Mouse (Mus musculus) midbrain, embryonic 16.5 days (tissue): ENCODE measurements around the gene Pole. TPM values are rescaled to one million over a fixed set of nuclear protein-coding genes. Genes with fewer than 3 reads are reported as not detected.

Experiments
- ATAC-seq: fragments of 200-750 bp; cut with Nextera tagmentation; 2 replicates; pipeline ENCODE4 v1.8.0; 2017; ENCODE audit warnings: moderate TSS enrichment
- H3K27ac ChIP-seq: fragments of 300-500 bp; sonication (generic); 2 replicates; pipeline ENCODE4 v1.5.1; 2014; ENCODE audit warnings: mild to moderate bottlenecking, low read length, mixed read lengths
- H3K27me3 ChIP-seq: fragments of 300-500 bp; sonication (generic); 2 replicates; pipeline ENCODE4 v1.6.1; 2014; ENCODE audit warnings: low read depth, low read length, mixed read lengths; ENCODE audit not compliant: control insufficient read depth, insufficient read depth
- H3K36me3 ChIP-seq: fragments of 300-500 bp; sonication (generic); 2 replicates; pipeline ENCODE4 v1.6.1; 2014; ENCODE audit warnings: mild to moderate bottlenecking, low read length, moderate library complexity, mixed read lengths; ENCODE audit not compliant: control insufficient read depth, insufficient read depth
- H3K4me1 ChIP-seq: fragments of 300-500 bp; sonication (generic); 2 replicates; pipeline ENCODE4 v1.6.1; 2014; ENCODE audit warnings: mild to moderate bottlenecking, low read length, mixed read lengths; ENCODE audit not compliant: control insufficient read depth, insufficient read depth
- H3K4me2 ChIP-seq: fragments of 300-500 bp; sonication (generic); 2 replicates; pipeline ENCODE4 v1.6.1; 2014; ENCODE audit warnings: mild to moderate bottlenecking, low read length, mixed read lengths
- H3K4me3 ChIP-seq: fragments of 300-500 bp; sonication (generic); 2 replicates; pipeline ENCODE4 v1.5.1; 2014; ENCODE audit warnings: low read depth, mild to moderate bottlenecking, low read length, moderate library complexity, mixed read lengths
- H3K9ac ChIP-seq: fragments of 300-500 bp; sonication (generic); 2 replicates; pipeline ENCODE4 v1.6.1; 2014; ENCODE audit warnings: low read depth, low read length, mixed read lengths
- H3K9me3 ChIP-seq: fragments of 300-500 bp; sonication (generic); replicated peaks from 2 replicates; pipeline ENCODE4 v1.6.1; 2014; ENCODE audit warnings: mild to moderate bottlenecking, low read length, mixed read lengths; ENCODE audit not compliant: control insufficient read depth, poor library complexity, severe bottlenecking
- WGBS: fragments of 180-500 bp; shearing (Covaris S2); extraction: QIAGEN DNeasy Blood & Tissue Kit; methylation state at CpG from one replicate; pipeline ENCODE4 v1.1.7; 2014; 5-methylcytosine and 5-hydroxymethylcytosine counted together
- polyA plus RNA-seq: library from polyadenylated mRNA; unstranded; fragments of >200 nt; fragmentation: Nextera tagmentation; extraction: Ambion mirVana; gene quantifications from 2 replicates; pipeline ENCODE4 v1.2.1, GENCODE M21; 2015

The Pole gene
- polyA plus RNA-seq, 1 experiment from 2014 or later, result 5.1 TPM

- Histone ChIP-seq H3K4me1 (no peaks in the 10 kb centered on the region), H3K9ac (no peak overlapping the region), H3K4me3 (no peak overlapping the region), H3K27ac (no peak overlapping the region), H3K9me3 (no peaks in the 10 kb centered on the region), H3K27me3 (no peaks in the 10 kb centered on the region), H3K36me3 (no peaks in the 10 kb centered on the region), H3K4me2 (no peak overlapping the region)
- 95% methylated on average over 1 of the region's 1 CpGs for WGBS
- ATAC-seq, result no peak
These were observed 9.2 kb upstream of the Pole start for GRCm38 (mm10) chr5:110276910-110277309.

GRCm38 (mm10) chr5:110281984-110282383, 4.1 kb upstream of the Pole start:
- WGBS, result 77% methylated on average over 2 of the region's 2 CpGs
- Histone ChIP-seq H3K4me2 (no peak overlapping the region), H3K36me3 (no peaks in the 10 kb centered on the region), H3K9ac (no peak overlapping the region), H3K4me3 (no peak overlapping the region), H3K9me3 (no peaks in the 10 kb centered on the region), H3K27me3 (peaks cover 4% of the 10 kb centered on the region; the same call in 1 of the 2 replicates), H3K27ac (no peak overlapping the region), H3K4me1 (peaks cover 6% of the 10 kb centered on the region)
- ATAC-seq, result no peak

- Histone ChIP-seq H3K4me1 (peaks cover 6% of the 10 kb centered on the region), H3K4me2 (no peak overlapping the region), H3K4me3 (no peak overlapping the region), H3K27ac (no peak overlapping the region), H3K9ac (no peak overlapping the region), H3K9me3 (no peaks in the 10 kb centered on the region), H3K27me3 (peaks cover 4% of the 10 kb centered on the region; the same call in 1 of the 2 replicates), H3K36me3 (no peaks in the 10 kb centered on the region)
- no peak for ATAC-seq
- 11% methylated on average over 4 of the region's 4 CpGs for WGBS
These were observed 1.6 kb upstream of the Pole start for GRCm38 (mm10) chr5:110284536-110284935.

DNA sequence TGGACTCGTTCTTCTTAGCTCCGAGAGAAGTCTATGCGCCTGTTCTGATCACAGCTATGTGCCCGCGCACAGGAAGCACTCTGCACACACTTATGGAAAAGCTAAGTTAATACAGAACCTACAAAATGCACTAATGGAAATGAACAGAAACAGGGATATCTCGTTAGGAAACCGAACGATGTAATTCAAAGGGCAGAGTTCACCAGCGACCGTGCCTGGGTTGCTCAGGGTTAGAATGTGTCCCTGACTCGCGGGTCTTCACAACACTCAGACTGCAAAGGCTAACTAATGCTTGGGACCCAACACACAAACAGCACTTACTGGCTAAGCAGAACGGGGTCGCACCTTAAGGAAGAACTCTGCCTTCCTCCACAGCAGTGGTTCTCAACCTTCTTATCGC, 950 bp upstream of the Pole start:
- no peak overlapping the region for H3K27ac ChIP-seq
- peak overlapping the region; percentile 85; the same call in 1 of the 2 replicates for H3K9ac ChIP-seq
- no peaks in the 10 kb centered on the region; the same call in 1 of the 2 replicates for H3K36me3 ChIP-seq
- H3K9me3 ChIP-seq, result no peaks in the 10 kb centered on the region
- H3K4me2 ChIP-seq, result peak overlapping the region; percentile 96
- H3K27me3 ChIP-seq, result peaks cover 4% of the 10 kb centered on the region; the same call in 1 of the 2 replicates
- H3K4me3 ChIP-seq, result peak overlapping the region; percentile 83
- WGBS, result 12% methylated on average over 15 of the region's 15 CpGs
- ATAC-seq, result no peak
- H3K4me1 ChIP-seq, result peaks cover 6% of the 10 kb centered on the region

- H3K27me3 ChIP-seq, result peaks cover 4% of the 10 kb centered on the region; the same call in 1 of the 2 replicates
- peak overlapping the region; percentile 85 for H3K9ac ChIP-seq
- 0 out of 2 replicates have a peak overlapping the region, but pooled peaks have one; percentile 33 for H3K27ac ChIP-seq
- H3K4me3 ChIP-seq, result peak overlapping the region; percentile 83
- peak overlapping the region; percentile 96 for H3K4me2 ChIP-seq
- no peak; the same call in none of the 2 replicates for ATAC-seq
- H3K9me3 ChIP-seq, result no peaks in the 10 kb centered on the region
- H3K36me3 ChIP-seq, result peaks cover 5% of the 10 kb centered on the region
- peaks cover 6% of the 10 kb centered on the region for H3K4me1 ChIP-seq
- WGBS, result 2% methylated on average over 23 of the region's 31 CpGs
These were observed 459 bp downstream of the Pole start for GRCm38 (mm10) chr5:110286446-110287083.

DNA sequence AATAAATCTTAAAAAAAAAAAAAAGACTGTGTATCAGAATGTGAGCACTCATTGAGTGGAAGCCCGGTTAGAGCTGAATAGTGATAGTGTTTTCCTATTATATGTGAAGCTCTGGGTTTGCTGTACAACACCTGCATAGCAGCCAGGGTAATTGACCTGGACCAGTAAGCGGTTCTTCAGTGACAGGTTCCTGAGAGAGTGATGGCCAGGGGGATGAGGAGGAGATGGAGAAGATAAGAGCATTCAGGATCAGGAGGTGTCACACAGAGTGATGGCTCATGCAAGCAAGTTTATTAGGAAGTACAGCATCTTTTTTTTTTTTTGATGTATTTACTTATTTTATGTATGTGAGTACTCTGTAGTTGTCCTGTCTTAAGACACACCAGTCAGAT, 974 bp downstream of the Pole start:
- no peaks in the 10 kb centered on the region for H3K9me3 ChIP-seq
- no peak overlapping the region for H3K4me3 ChIP-seq

GRCm38 (mm10) chr5:110291649-110292048, 5.5 kb downstream of the Pole start:
- Histone ChIP-seq H3K27ac (no peak overlapping the region), H3K36me3 (peaks cover 5% of the 10 kb centered on the region), H3K9me3 (no peaks in the 10 kb centered on the region), H3K4me2 (no peak overlapping the region), H3K27me3 (no peaks in the 10 kb centered on the region), H3K4me1 (no peaks in the 10 kb centered on the region), H3K9ac (no peak overlapping the region), H3K4me3 (no peak overlapping the region)
- no peak for ATAC-seq
- 94% methylated on average over 1 of the region's 1 CpGs for WGBS

More for the DNA sequence above, 974 bp downstream of the Pole start:
- H3K27ac ChIP-seq, result no peak overlapping the region
- peaks cover 6% of the 10 kb centered on the region for H3K4me1 ChIP-seq
- peaks cover 4% of the 10 kb centered on the region; the same call in 1 of the 2 replicates for H3K27me3 ChIP-seq
- H3K4me2 ChIP-seq, result no peak overlapping the region
- WGBS, result 72% methylated on average over 2 of the region's 2 CpGs
- H3K36me3 ChIP-seq, result peaks cover 5% of the 10 kb centered on the region
- no peak overlapping the region for H3K9ac ChIP-seq
- no peak for ATAC-seq

GRCm38 (mm10) chr5:110296637-110297036, 10.5 kb downstream of the Pole start:
- 0 out of 2 replicates have a peak, but pooled peaks cover 2% of the 10 kb centered on the region for H3K36me3 ChIP-seq
- WGBS, result 91% methylated on average over 1 of the region's 1 CpGs
- H3K4me1 ChIP-seq, result no peaks in the 10 kb centered on the region
- no peak overlapping the region for H3K9ac ChIP-seq
- ATAC-seq, result no peak
- no peak overlapping the region for H3K27ac ChIP-seq
- H3K4me2 ChIP-seq, result no peak overlapping the region
- no peaks in the 10 kb centered on the region for H3K9me3 ChIP-seq
- no peaks in the 10 kb centered on the region for H3K27me3 ChIP-seq
- H3K4me3 ChIP-seq, result no peak overlapping the region

- 94% methylated on average over 2 of the region's 2 CpGs for WGBS
- Histone ChIP-seq H3K4me3 (no peak overlapping the region), H3K27me3 (no peaks in the 10 kb centered on the region), H3K36me3 (0 out of 2 replicates have a peak, but pooled peaks cover 2% of the 10 kb centered on the region), H3K4me1 (no peaks in the 10 kb centered on the region), H3K4me2 (no peak overlapping the region), H3K9me3 (no peaks in the 10 kb centered on the region), H3K27ac (no peak overlapping the region), H3K9ac (no peak overlapping the region)
- no peak for ATAC-seq
These were observed 14.5 kb downstream of the Pole start for GRCm38 (mm10) chr5:110300591-110300990.
